Mouse (Mus musculus): ENCODE measurements around the gene Cacna2d2. TPM values are rescaled to one million over a fixed set of nuclear protein-coding genes. Genes with fewer than 3 reads are reported as not detected.
A peak's percentile ranks its signal among the peaks of the same experiment; 100 is the strongest.

Cacna2d2 gene
- polyA plus RNA-seq, 1 experiment from 2014 or later = 2.9 TPM

DNA sequence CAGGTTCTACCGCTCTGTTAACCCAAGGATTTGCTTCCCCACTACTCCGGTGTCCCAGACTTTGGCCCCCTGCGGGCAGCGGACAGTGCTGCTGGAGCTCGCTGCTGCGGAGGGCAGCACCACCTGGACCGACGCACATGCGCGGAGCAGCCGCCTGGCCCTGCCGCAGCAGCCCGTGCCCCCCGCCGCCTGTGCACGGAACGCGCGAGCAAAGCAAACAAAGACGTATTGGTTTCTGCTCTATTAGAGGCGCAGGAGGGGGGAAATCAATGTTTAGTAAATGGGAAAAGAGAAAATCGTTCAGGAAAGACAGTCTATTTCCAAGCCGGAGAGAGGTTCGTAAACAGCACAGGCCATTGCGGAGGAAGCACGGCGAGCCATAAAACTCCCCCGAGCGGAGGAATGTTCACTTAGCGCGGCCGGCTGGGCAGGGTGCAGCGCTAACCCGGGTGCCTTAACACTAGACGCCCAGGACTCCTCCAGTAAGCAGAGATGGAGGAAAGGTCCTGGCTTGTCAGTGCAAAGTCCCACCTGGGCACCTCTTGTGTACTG lies 21.4 kb upstream of the Cacna2d2 start:
- H3K27ac ChIP-seq = peak overlapping the region; percentile 69
- H3K9me3 ChIP-seq = no peaks in the 10 kb centered on the region
- peaks cover 34% of the 10 kb centered on the region for H3K4me1 ChIP-seq (replicated peaks)
- no peaks in the 10 kb centered on the region for H3K36me3 ChIP-seq
- H3K4me3 ChIP-seq = peak overlapping the region; percentile 56
- DNase-seq (ENCODE audit: low spot score) = peak; percentile 63
- peaks cover 97% of the 10 kb centered on the region for H3K27me3 ChIP-seq (ENCODE audit: insufficient read depth, poor library complexity, severe bottlenecking)
- WGBS = under 1% methylated on average over 35 of the region's 35 CpGs

DNA sequence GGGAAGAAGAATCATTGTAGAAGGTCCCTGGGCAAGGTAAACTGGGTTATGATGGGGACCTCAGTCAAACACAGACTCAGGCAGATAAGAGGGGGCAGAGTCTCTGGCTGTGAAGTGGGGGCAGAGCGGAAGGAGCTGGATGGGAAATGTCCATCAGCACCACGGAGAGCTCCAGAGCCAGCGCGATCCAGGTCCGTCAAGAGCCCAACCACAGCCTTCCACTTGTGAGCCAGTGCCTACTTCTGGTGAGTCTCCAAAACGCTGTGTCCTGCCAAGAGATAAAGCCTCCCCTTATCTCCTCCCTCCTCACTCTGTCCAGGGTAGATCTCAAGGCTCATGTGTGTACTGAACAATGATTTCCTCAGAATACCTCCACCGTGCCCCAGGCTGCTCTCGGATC lies 17.7 kb upstream of the Cacna2d2 start:
- Histone ChIP-seq H3K36me3 (no peaks in the 10 kb centered on the region), H3K27ac (no peak overlapping the region), H3K4me1 (replicated peaks) (peaks cover 37% of the 10 kb centered on the region), H3K9me3 (no peaks in the 10 kb centered on the region), H3K27me3 (ENCODE audit: insufficient read depth, poor library complexity, severe bottlenecking) (peaks cover 95% of the 10 kb centered on the region), H3K4me3 (no peak overlapping the region)
- WGBS = 9% methylated on average over 8 of the region's 8 CpGs
- peak; percentile 57 for DNase-seq (ENCODE audit: low spot score)

DNA sequence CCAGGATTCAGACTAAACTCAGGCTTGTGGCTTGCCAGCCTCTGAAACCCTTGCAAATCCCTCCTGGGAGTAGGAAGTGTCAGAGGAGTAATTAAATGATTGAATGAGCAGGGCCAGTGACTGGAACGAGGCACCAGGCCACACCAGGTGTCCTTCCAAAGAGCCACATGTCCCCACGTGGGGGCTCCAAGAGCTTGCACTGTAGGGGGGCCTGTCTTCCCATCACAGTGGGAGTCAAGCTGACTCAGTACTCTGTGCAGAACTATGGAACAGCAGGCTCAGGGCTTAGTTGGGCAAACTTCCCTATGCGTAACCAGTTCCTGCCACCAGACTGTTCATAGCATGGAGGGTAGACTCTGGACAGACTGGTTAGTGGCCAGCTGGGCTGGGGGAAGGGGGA lies 15.0 kb upstream of the Cacna2d2 start:
- Histone ChIP-seq H3K4me1 (replicated peaks) (peaks cover 32% of the 10 kb centered on the region), H3K27me3 (ENCODE audit: insufficient read depth, poor library complexity, severe bottlenecking) (peaks cover 84% of the 10 kb centered on the region), H3K27ac (no peak overlapping the region), H3K36me3 (no peaks in the 10 kb centered on the region), H3K9me3 (no peaks in the 10 kb centered on the region), H3K4me3 (no peak overlapping the region)
- DNase-seq (ENCODE audit: low spot score) = no peak
- WGBS = 16% methylated on average over 3 of the region's 3 CpGs

DNA sequence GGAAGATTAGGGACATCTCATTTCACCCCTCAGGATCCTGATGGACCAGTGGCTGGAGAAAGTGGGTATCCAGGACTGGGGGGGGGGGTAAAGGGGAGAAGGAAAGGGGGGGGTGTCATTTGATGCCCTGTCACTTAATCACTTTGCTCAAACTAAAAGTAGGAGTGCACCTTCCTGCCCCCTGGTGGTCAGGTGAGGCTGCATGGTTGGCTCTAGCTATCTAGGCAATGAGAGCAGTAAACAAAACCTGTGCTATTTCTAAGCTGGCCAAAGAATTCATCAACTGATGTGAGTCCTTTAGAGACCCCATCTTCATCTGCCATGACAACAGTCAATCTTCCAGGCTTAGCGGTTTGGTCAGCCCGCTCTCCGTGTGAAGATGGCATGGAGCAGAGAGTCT lies 12.7 kb upstream of the Cacna2d2 start:
- Histone ChIP-seq H3K4me3 (no peak overlapping the region), H3K27me3 (ENCODE audit: insufficient read depth, poor library complexity, severe bottlenecking) (peaks cover 74% of the 10 kb centered on the region), H3K27ac (no peak overlapping the region), H3K4me1 (replicated peaks) (peaks cover 39% of the 10 kb centered on the region), H3K36me3 (no peaks in the 10 kb centered on the region), H3K9me3 (no peaks in the 10 kb centered on the region)
- no peak for DNase-seq (ENCODE audit: low spot score)
- 59% methylated on average over 3 of the region's 3 CpGs for WGBS

DNA sequence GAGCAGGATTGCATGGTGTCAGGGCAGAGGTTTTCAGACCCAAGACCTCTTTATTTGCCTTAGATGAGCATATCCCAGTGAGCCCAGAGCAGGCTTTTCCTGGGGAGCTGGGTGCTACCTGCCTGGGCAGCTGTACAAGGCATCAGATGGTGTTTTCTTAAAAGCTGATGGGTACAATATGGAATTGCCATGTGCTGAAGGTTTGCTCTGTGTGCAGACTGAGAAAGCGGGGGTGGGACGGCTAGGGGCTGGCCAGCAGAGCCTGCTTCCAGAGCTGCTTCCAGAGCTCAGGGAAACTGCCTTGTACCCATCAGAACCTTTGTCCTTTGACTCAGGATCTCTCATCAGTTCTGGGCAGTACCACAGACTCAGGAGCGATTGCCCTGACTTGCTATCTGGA lies 11.7 kb upstream of the Cacna2d2 start:
- H3K4me3 ChIP-seq = no peak overlapping the region
- WGBS = 91% methylated on average over 3 of the region's 3 CpGs
- DNase-seq (ENCODE audit: low spot score) = no peak
- H3K36me3 ChIP-seq = no peaks in the 10 kb centered on the region
- H3K4me1 ChIP-seq (replicated peaks) = peaks cover 39% of the 10 kb centered on the region
- H3K27me3 ChIP-seq (ENCODE audit: insufficient read depth, poor library complexity, severe bottlenecking) = peaks cover 69% of the 10 kb centered on the region
- H3K27ac ChIP-seq = no peak overlapping the region
- no peaks in the 10 kb centered on the region for H3K9me3 ChIP-seq

DNA sequence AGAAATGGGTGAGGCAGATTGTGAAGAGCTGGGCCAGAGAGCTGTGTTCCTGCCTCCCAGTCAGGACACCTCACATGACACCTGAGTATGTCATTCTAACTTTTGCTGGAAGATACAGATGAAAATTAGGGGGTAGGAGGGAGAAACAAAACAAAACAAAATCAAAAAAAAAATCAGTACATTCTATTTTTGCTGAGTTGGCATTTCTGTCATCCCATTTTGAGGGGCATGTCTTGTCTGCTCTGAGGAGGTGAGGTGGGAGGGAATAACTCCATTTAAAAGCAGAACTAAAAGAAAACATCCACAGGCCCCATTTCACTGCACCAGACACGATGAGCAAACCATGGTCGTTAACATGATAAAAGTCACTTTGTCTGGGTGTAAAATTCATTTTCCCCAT lies 11.1 kb upstream of the Cacna2d2 start:
- Histone ChIP-seq H3K27ac (no peak overlapping the region), H3K27me3 (ENCODE audit: insufficient read depth, poor library complexity, severe bottlenecking) (peaks cover 67% of the 10 kb centered on the region), H3K36me3 (no peaks in the 10 kb centered on the region), H3K4me1 (replicated peaks) (peaks cover 39% of the 10 kb centered on the region), H3K4me3 (no peak overlapping the region), H3K9me3 (no peaks in the 10 kb centered on the region)
- DNase-seq (ENCODE audit: low spot score) = no peak
- 41% methylated on average over 2 of the region's 2 CpGs for WGBS

DNA sequence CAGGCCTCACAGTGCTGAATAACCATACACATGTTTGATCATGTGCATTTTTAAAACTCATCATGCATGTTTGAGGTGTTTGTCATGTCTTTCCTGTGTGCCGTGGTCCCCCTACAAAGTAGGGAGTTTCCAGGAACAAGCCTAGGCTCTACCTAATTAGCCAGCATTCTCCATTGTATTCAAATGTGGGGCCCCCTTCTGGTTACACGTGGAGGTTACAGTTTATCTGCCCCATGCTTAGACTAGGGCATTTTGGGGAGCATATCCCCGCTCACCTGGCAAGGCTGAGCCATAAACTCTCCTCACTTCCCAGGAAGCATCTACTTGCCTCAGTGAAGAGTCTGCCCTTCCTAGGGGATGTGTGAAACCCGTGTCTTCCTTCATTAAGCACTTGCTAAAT lies 3.0 kb upstream of the Cacna2d2 start:
- Histone ChIP-seq H3K27ac (no peak overlapping the region), H3K9me3 (no peaks in the 10 kb centered on the region), H3K27me3 (ENCODE audit: insufficient read depth, poor library complexity, severe bottlenecking) (peaks cover 75% of the 10 kb centered on the region), H3K4me1 (replicated peaks) (peaks cover 28% of the 10 kb centered on the region), H3K4me3 (no peak overlapping the region), H3K36me3 (no peaks in the 10 kb centered on the region)
- 40% methylated on average over 4 of the region's 4 CpGs for WGBS
- DNase-seq (ENCODE audit: low spot score) = no peak

DNA sequence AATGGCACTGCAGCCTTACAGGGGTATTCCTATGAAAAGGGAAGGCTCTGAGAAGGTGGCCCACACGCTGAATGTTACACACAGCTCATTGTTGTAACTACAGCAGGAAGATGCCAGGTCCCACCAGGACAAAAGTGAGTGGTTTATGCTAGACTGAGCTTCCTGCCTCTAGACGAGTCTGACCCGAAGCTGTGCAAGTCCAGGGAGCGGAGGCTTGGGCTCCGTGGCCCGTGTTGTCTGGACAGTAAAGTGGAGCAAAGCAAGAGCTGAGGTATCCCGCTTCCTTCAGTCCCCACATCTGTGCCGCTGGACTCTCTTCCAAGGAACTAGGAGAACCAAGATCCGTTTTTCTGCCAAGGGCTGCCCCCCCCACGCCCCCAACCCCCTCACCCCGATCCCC lies 444 bp upstream of the Cacna2d2 start:
- Histone ChIP-seq H3K9me3 (no peaks in the 10 kb centered on the region), H3K27ac (peak overlapping the region; percentile 89), H3K27me3 (ENCODE audit: insufficient read depth, poor library complexity, severe bottlenecking) (peaks cover 90% of the 10 kb centered on the region), H3K36me3 (no peaks in the 10 kb centered on the region), H3K4me3 (peak overlapping the region; percentile 74), H3K4me1 (replicated peaks) (peaks cover 46% of the 10 kb centered on the region)
- DNase-seq (ENCODE audit: low spot score) = no peak
- WGBS = 25% methylated on average over 11 of the region's 11 CpGs

DNA sequence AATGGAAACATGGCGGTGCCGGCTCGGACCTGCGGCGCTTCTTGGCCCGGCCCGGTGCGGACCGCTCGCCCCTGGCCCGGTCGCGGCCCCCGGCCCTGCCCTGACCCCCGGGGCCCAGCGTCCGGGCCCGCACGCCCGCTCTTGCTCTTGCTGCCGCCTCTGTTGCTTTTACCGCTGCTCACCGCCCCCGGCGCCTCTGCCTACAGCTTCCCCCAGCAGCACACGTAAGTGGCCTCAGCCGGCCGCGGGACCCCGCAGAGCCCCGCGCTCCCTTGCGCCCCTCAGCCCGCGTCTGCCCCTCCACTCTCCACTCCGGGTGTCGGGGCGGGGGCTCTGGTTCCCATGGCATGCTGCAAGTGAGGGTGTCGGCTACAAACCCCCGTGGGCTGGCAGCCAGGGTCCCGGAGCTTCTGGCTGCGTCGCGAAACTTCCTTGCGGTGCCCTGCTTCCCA lies 674 bp downstream of the Cacna2d2 start:
- peaks cover 46% of the 10 kb centered on the region for H3K4me1 ChIP-seq (replicated peaks)
- H3K27me3 ChIP-seq (ENCODE audit: insufficient read depth, poor library complexity, severe bottlenecking) = peaks cover 89% of the 10 kb centered on the region
- no peaks in the 10 kb centered on the region for H3K36me3 ChIP-seq
- H3K9me3 ChIP-seq = no peaks in the 10 kb centered on the region
- H3K27ac ChIP-seq = peak overlapping the region; percentile 89
- H3K4me3 ChIP-seq = peak overlapping the region; percentile 74
- WGBS = under 1% methylated on average over 45 of the region's 45 CpGs
- DNase-seq (ENCODE audit: low spot score) = peak; percentile 59

DNA sequence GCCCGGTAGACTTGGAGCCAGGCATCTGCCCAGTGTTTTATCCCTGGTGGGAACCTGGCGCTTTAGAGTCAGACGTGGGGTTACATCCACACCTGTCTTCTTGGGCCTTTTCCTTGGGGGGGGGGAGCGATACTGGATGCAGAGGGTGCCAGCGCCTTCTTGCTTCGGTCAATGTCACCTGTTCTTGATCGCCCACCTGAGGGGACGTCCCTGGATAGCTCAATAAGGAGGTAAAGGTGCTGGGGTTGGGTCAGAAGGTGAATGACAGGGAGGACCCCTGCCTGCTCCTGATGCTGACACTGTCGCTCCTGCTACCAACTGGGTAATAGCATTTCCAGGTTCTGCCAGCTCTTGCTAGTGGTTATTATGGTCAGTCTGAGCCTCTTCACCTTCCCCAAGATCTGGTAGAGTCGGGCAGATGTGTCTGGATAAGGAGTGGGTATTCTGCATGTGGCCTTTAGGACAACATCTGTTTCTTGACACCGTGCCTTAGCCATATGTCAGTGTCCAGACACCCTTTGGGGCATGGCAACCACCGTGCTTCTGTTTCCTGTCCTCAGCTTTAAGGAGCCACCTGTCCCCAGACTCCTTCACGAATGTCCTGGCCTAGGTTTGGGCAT lies 1.4 kb downstream of the Cacna2d2 start:
- H3K36me3 ChIP-seq = no peaks in the 10 kb centered on the region
- peaks cover 90% of the 10 kb centered on the region for H3K27me3 ChIP-seq (ENCODE audit: insufficient read depth, poor library complexity, severe bottlenecking)
- H3K27ac ChIP-seq = peak overlapping the region; percentile 89
- H3K4me3 ChIP-seq = peak overlapping the region; percentile 74
- DNase-seq (ENCODE audit: low spot score) = no peak
- WGBS = 20% methylated on average over 13 of the region's 13 CpGs
- H3K4me1 ChIP-seq (replicated peaks) = peaks cover 46% of the 10 kb centered on the region
- no peaks in the 10 kb centered on the region for H3K9me3 ChIP-seq

DNA sequence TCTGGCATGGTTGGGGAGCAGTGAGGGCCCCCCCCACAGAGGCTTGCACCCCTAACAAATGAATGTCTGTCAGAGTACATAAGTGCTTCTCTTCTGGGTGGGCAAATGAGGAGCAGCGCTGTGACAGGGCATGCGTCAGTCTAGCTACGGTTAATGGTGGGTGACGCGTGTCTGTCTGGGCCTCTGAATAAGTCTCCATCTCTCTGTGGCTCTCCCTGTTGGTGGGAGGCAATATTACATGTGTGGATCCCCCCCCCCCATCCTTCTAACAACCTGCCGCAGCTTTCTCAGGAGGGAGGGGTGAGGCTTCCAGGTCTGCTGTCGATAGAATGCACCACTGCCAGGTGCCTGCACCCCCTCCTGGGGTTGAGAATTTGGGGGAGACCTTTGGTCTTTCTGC lies 3.7 kb downstream of the Cacna2d2 start:
- H3K4me1 ChIP-seq (replicated peaks) = peaks cover 56% of the 10 kb centered on the region
- H3K9me3 ChIP-seq = no peaks in the 10 kb centered on the region
- no peak for DNase-seq (ENCODE audit: low spot score)
- no peaks in the 10 kb centered on the region for H3K36me3 ChIP-seq
- no peak overlapping the region for H3K4me3 ChIP-seq
- peaks cover 83% of the 10 kb centered on the region for H3K27me3 ChIP-seq (ENCODE audit: insufficient read depth, poor library complexity, severe bottlenecking)
- WGBS = 71% methylated on average over 7 of the region's 7 CpGs
- no peak overlapping the region for H3K27ac ChIP-seq

DNA sequence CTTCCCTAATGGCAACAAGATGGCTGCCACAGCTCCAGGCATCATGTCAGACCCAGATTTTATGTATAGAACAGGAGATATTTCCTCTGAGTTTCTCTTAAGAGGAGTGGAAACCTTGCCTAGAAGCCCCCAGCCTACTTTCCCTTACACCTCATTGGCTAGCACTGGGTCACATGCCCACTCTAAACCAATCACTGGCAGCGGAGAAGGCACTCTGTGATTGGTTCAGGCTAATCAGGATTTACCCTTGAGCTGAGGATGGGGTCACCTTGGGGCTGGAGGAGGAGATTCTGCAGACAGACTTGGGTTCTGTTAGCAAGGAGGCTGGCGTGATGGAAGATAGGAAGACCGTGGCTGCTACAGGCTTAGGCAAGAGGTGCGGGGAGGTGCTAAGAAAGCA lies 10.0 kb downstream of the Cacna2d2 start:
- H3K27me3 ChIP-seq (ENCODE audit: insufficient read depth, poor library complexity, severe bottlenecking) = peaks cover 31% of the 10 kb centered on the region; the same call in 1 of the 2 replicates
- H3K27ac ChIP-seq = no peak overlapping the region
- no peaks in the 10 kb centered on the region for H3K36me3 ChIP-seq
- H3K4me1 ChIP-seq (replicated peaks) = peaks cover 17% of the 10 kb centered on the region
- DNase-seq (ENCODE audit: low spot score) = no peak
- 84% methylated on average over 4 of the region's 4 CpGs for WGBS
- H3K4me3 ChIP-seq = no peak overlapping the region
- H3K9me3 ChIP-seq = no peaks in the 10 kb centered on the region

DNA sequence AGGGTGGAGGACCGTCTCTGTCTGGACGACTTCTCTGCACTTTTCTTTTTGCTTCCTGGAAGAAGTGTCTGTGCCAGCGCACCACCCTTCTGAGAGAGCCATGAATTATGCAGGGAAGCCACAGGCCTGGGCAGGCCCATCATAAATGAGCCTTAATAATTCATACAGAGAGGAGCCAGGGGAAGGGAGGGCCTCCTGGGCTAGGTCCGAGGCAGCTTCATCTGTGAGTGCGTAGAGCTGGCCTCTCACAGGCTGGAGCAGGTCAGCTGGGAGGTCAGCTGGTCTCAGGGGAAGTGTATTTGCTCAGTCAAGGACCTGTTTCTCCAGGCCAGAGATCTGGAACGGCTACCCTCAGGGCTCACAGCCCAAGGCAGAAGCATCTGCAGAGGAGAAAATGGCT lies 17.7 kb downstream of the Cacna2d2 start:
- Histone ChIP-seq H3K36me3 (no peaks in the 10 kb centered on the region), H3K4me3 (no peak overlapping the region), H3K27me3 (ENCODE audit: insufficient read depth, poor library complexity, severe bottlenecking) (peaks cover 2% of the 10 kb centered on the region; the same call in 1 of the 2 replicates), H3K4me1 (replicated peaks) (peaks cover 22% of the 10 kb centered on the region), H3K27ac (peak overlapping the region; percentile 67), H3K9me3 (no peaks in the 10 kb centered on the region)
- DNase-seq (ENCODE audit: low spot score) = no peak
- 56% methylated on average over 6 of the region's 6 CpGs for WGBS

Data from hindbrain, embryonic 10.5 days (tissue).